Mouse (Mus musculus) myocyte (in vitro differentiated cells): ENCODE data around the gene Lif.

ENCODE experiments used
- E2F4 ChIP-seq: IDR thresholded peaks from one replicate; pipeline ENCODE4 v1.6.1; 2011; ENCODE audit warnings: mild to moderate bottlenecking, control low read depth, moderate library complexity; ENCODE audit not compliant: insufficient read depth
- SRF ChIP-seq: IDR thresholded peaks from one replicate; pipeline ENCODE4 v1.6.1; 2011; ENCODE audit warnings: low read depth; ENCODE audit not compliant: control insufficient read depth, insufficient read length
- TCF12 ChIP-seq: IDR thresholded peaks from one replicate; pipeline ENCODE4 v1.6.1; 2011; ENCODE audit warnings: mild to moderate bottlenecking, control low read depth; ENCODE audit not compliant: poor library complexity, insufficient read depth, severe bottlenecking

- TF ChIP-seq E2F4 (no peak), TCF12 (no peak), SRF (no peak)
Observed at GRCm38 (mm10) chr11:4264066-4264465, 6.7 kb downstream of the Lif start.
